Mouse (Mus musculus) MEL (cell line): Measurements from ENCODE around the gene Gatb. TPM values are rescaled to one million over a fixed set of nuclear protein-coding genes. Genes with fewer than 3 reads are reported as not detected.

Experiments used
- DNase-seq: peaks from one replicate; pipeline ENCODE4 v3.0.0; 2011; ENCODE audit warnings: low read depth, low spot score
- H3K27ac ChIP-seq: 2 replicates; pipeline ENCODE4 v1.5.1; 2012; ENCODE audit warnings: low read depth, mild to moderate bottlenecking, control low read depth, low read length, moderate library complexity; ENCODE audit not compliant: control insufficient read depth
- H3K27me3 ChIP-seq, 2 experiments: fragments of 150-350 bp in 1 of 2; sonication (generic) in 1 of 2; 2 replicates each; pipeline ENCODE4 v1.6.1; 2012; ENCODE audit warnings: low read length in 2 of 2, mild to moderate bottlenecking in 2 of 2, improper control_type of control experiment in 1 of 2, moderate library complexity in 1 of 2; ENCODE audit not compliant: insufficient read depth in 2 of 2, control insufficient read depth in 1 of 2
- H3K36me3 ChIP-seq, 2 experiments: 2 replicates each; pipeline ENCODE4 v1.6.1; 2012 to 2014; ENCODE audit warnings: low read length in 2 of 2, improper control_type of control experiment in 1 of 2, inconsistent platforms in 1 of 2, mild to moderate bottlenecking in 1 of 2; ENCODE audit not compliant: insufficient read depth in 2 of 2, control insufficient read depth in 1 of 2
- H3K4me1 ChIP-seq, 2 experiments: fragments of 150-350 bp in 1 of 2; sonication (generic) in 1 of 2; 2 replicates each; pipeline ENCODE4 v1.6.1; 2012; ENCODE audit warnings: low read length in 2 of 2, improper control_type of control experiment in 1 of 2, mild to moderate bottlenecking in 1 of 2; ENCODE audit not compliant: insufficient read depth in 2 of 2, control insufficient read depth in 1 of 2
- H3K4me3 ChIP-seq, 2 experiments: fragments of 150-350 bp in 1 of 2; sonication (generic) in 1 of 2; 2 replicates each; pipeline ENCODE4 v1.5.1; 2012; ENCODE audit warnings: low read depth in 2 of 2, low read length in 2 of 2, mild to moderate bottlenecking in 2 of 2, moderate library complexity in 2 of 2, control low read depth in 1 of 2, improper control_type of control experiment in 1 of 2; ENCODE audit not compliant: control insufficient read depth in 1 of 2, insufficient read depth in 1 of 2
- H3K79me2 ChIP-seq: 2 replicates; pipeline ENCODE4 v1.6.1; 2012; ENCODE audit warnings: mild to moderate bottlenecking, low read length, moderate library complexity; ENCODE audit not compliant: control insufficient read depth, poor library complexity, insufficient read depth
- H3K9ac ChIP-seq: 2 replicates; pipeline ENCODE4 v1.6.1; 2012; ENCODE audit warnings: low read depth, mild to moderate bottlenecking, control low read depth, low read length, moderate library complexity; ENCODE audit not compliant: control insufficient read depth, poor library complexity, severe bottlenecking
- H3K9me3 ChIP-seq: fragments of 150-350 bp; sonication (generic); replicated peaks from 2 replicates; pipeline ENCODE4 v1.6.1; 2012; ENCODE audit warnings: mild to moderate bottlenecking, low read length, improper control_type of control experiment, moderate library complexity; ENCODE audit not compliant: insufficient read depth
- BHLHE40 ChIP-seq: IDR thresholded peaks from 2 replicates; pipeline ENCODE4 v1.6.1; 2012; ENCODE audit warnings: low read depth, mild to moderate bottlenecking, inconsistent platforms, low read length, improper control_type of control experiment, borderline replicate concordance
- CHD2 ChIP-seq: IDR thresholded peaks from 2 replicates; pipeline ENCODE4 v1.6.1; 2011; ENCODE audit warnings: low read length, improper control_type of control experiment
- CTCF ChIP-seq, 3 experiments: IDR thresholded peaks in 2 of 3; conservative IDR thresholded peaks in 1 of 3; 2 replicates each; pipeline ENCODE4 v1.5.1; 2011 to 2012; ENCODE audit warnings: low read length in 3 of 3, low read depth in 2 of 3, mild to moderate bottlenecking in 2 of 3, improper control_type of control experiment in 1 of 3, inconsistent platforms in 1 of 3, mixed read lengths in 1 of 3, moderate library complexity in 1 of 3; ENCODE audit not compliant: control insufficient read depth in 1 of 3, insufficient read depth in 1 of 3, poor library complexity in 1 of 3, severe bottlenecking in 1 of 3
- E2F4 ChIP-seq: IDR thresholded peaks from 2 replicates; pipeline ENCODE4 v1.6.1; 2011; ENCODE audit warnings: low read depth, low read length, improper control_type of control experiment, borderline replicate concordance
- ELF1 ChIP-seq: IDR thresholded peaks from 2 replicates; pipeline ENCODE4 v1.6.1; 2014; ENCODE audit warnings: low read depth, mild to moderate bottlenecking, inconsistent platforms, low read length, improper control_type of control experiment, moderate library complexity
- EP300 ChIP-seq, 2 experiments: IDR thresholded peaks; 2 replicates each; pipeline ENCODE4 v1.6.1; 2011; ENCODE audit warnings: improper control_type of control experiment in 2 of 2, low read length in 2 of 2, low read depth in 1 of 2, mild to moderate bottlenecking in 1 of 2
- GATA1 ChIP-seq: IDR thresholded peaks from 2 replicates; pipeline ENCODE4 v1.6.1; 2011; ENCODE audit warnings: low read depth, low read length, improper control_type of control experiment
- HCFC1 ChIP-seq: IDR thresholded peaks from 2 replicates; pipeline ENCODE4 v1.6.1; 2012; ENCODE audit warnings: low read depth, mild to moderate bottlenecking, inconsistent platforms, low read length, improper control_type of control experiment, moderate library complexity
- KAT2A ChIP-seq: conservative IDR thresholded peaks from 2 replicates; pipeline ENCODE4 v1.6.1; 2012; ENCODE audit warnings: low read depth, low read length, improper control_type of control experiment, inconsistent platforms
- MAX ChIP-seq: IDR thresholded peaks from 2 replicates; pipeline ENCODE4 v1.6.1; 2011; ENCODE audit warnings: low read length, improper control_type of control experiment
- MAZ ChIP-seq: IDR thresholded peaks from 2 replicates; pipeline ENCODE4 v1.6.1; 2012; ENCODE audit warnings: low read depth, mild to moderate bottlenecking, inconsistent platforms, low read length, improper control_type of control experiment
- MEF2A ChIP-seq: IDR thresholded peaks from 2 replicates; pipeline ENCODE4 v1.6.1; 2014; ENCODE audit warnings: low read depth, mild to moderate bottlenecking, inconsistent platforms, low read length, improper control_type of control experiment; ENCODE audit not compliant: poor library complexity, insufficient replicate concordance, severe bottlenecking; ENCODE audit errors: extremely low read depth
- MYB ChIP-seq: IDR thresholded peaks from 2 replicates; pipeline ENCODE4 v1.6.1; 2011; ENCODE audit warnings: mild to moderate bottlenecking, low read depth, low read length, improper control_type of control experiment
- MYC ChIP-seq: IDR thresholded peaks from 2 replicates; pipeline ENCODE4 v1.6.1; 2011; ENCODE audit warnings: low read depth, mild to moderate bottlenecking, low read length, improper control_type of control experiment, moderate library complexity
- NRF1 ChIP-seq: IDR thresholded peaks from 2 replicates; pipeline ENCODE4 v1.6.1; 2014; ENCODE audit warnings: low read depth, mild to moderate bottlenecking, inconsistent platforms, low read length, improper control_type of control experiment, moderate library complexity; ENCODE audit not compliant: poor library complexity, insufficient read depth, severe bottlenecking
- POLR2A ChIP-seq, 2 experiments: IDR thresholded peaks; 2 replicates each; pipeline ENCODE4 v1.6.1; 2011 to 2012; ENCODE audit warnings: low read length in 2 of 2, mild to moderate bottlenecking in 2 of 2, control low read depth in 1 of 2, improper control_type of control experiment in 1 of 2, low read depth in 1 of 2, moderate library complexity in 1 of 2; ENCODE audit not compliant: control insufficient read depth in 1 of 2, insufficient read depth in 1 of 2, poor library complexity in 1 of 2
- POLR2AphosphoS2 ChIP-seq: IDR thresholded peaks from 2 replicates; pipeline ENCODE4 v1.6.1; 2011; ENCODE audit warnings: low read length, improper control_type of control experiment
- POLR2AphosphoS5 ChIP-seq: IDR thresholded peaks from 2 replicates; pipeline ENCODE4 v1.6.1; 2012; ENCODE audit warnings: low read depth, borderline replicate concordance, mild to moderate bottlenecking, inconsistent platforms, low read length, moderate library complexity, mixed read lengths
- RAD21 ChIP-seq: IDR thresholded peaks from 2 replicates; pipeline ENCODE4 v1.6.1; 2011; ENCODE audit warnings: mild to moderate bottlenecking, low read depth, low read length, improper control_type of control experiment
- RCOR1 ChIP-seq: IDR thresholded peaks from 2 replicates; pipeline ENCODE4 v1.6.1; 2012; ENCODE audit warnings: low read depth, mild to moderate bottlenecking, inconsistent platforms, low read length, improper control_type of control experiment
- SIN3A ChIP-seq: IDR thresholded peaks from 2 replicates; pipeline ENCODE4 v1.6.1; 2012; ENCODE audit warnings: low read length, improper control_type of control experiment, inconsistent platforms
- SMC3 ChIP-seq: IDR thresholded peaks from 2 replicates; pipeline ENCODE4 v1.6.1; 2011; ENCODE audit warnings: low read depth, low read length, improper control_type of control experiment
- TAL1 ChIP-seq: IDR thresholded peaks from 2 replicates; pipeline ENCODE4 v1.6.1; 2012; ENCODE audit warnings: mild to moderate bottlenecking, inconsistent platforms, low read length, moderate library complexity, mixed read lengths
- TBP ChIP-seq: IDR thresholded peaks from 2 replicates; pipeline ENCODE4 v1.8.0; 2011; ENCODE audit warnings: low read depth, low read length, improper control_type of control experiment
- TCF12 ChIP-seq: IDR thresholded peaks from 2 replicates; pipeline ENCODE4 v1.6.1; 2014; ENCODE audit warnings: low read depth, mild to moderate bottlenecking, inconsistent platforms, low read length, improper control_type of control experiment, moderate library complexity
- UBTF ChIP-seq: IDR thresholded peaks from 2 replicates; pipeline ENCODE4 v1.6.1; 2012; ENCODE audit warnings: low read depth, mild to moderate bottlenecking, inconsistent platforms, low read length, improper control_type of control experiment, moderate library complexity, borderline replicate concordance; ENCODE audit not compliant: insufficient read depth
- USF1 ChIP-seq: IDR thresholded peaks from 2 replicates; pipeline ENCODE4 v1.6.1; 2014; ENCODE audit warnings: low read depth, mild to moderate bottlenecking, inconsistent platforms, low read length, improper control_type of control experiment, moderate library complexity
- USF2 ChIP-seq, 2 experiments: IDR thresholded peaks; 2 replicates each; pipeline ENCODE4 v1.6.1; 2011 to 2012; ENCODE audit warnings: improper control_type of control experiment in 2 of 2, low read length in 2 of 2, borderline replicate concordance in 1 of 2, inconsistent platforms in 1 of 2, low read depth in 1 of 2, mild to moderate bottlenecking in 1 of 2; ENCODE audit not compliant: insufficient read depth in 1 of 2
- ZKSCAN1 ChIP-seq: IDR thresholded peaks from 2 replicates; pipeline ENCODE4 v1.6.1; 2012; ENCODE audit warnings: low read depth, mild to moderate bottlenecking, inconsistent platforms, low read length, improper control_type of control experiment, moderate library complexity
- ZMIZ1 ChIP-seq: IDR thresholded peaks from 2 replicates; pipeline ENCODE4 v1.6.1; 2012; ENCODE audit warnings: low read depth, mild to moderate bottlenecking, inconsistent platforms, low read length, improper control_type of control experiment, moderate library complexity
- polyA plus RNA-seq, 2 experiments: library from polyadenylated mRNA; stranded (reverse) in 1 of 2; unstranded in 1 of 2; fragments of >175 nt in 1 of 2; fragments of >200 nt in 1 of 2; gene quantifications; 2 replicates each; pipeline versions ENCODE4 v1.2.1 to v1.2.4; 2012; ENCODE audit warnings: low replicate concordance in 2 of 2, low read depth in 1 of 2; ENCODE audit not compliant: insufficient read length in 2 of 2, insufficient read depth in 1 of 2, missing spikeins in 1 of 2
- total RNA-seq: library from RNA; depleted of rRNA; stranded (reverse); fragments of 300-350 nt; gene quantifications from 2 replicates; pipeline ENCODE4 v1.2.3, GENCODE M21; 2012

Gene Gatb
- total and polyA plus RNA-seq, 3 experiments, result 9.1 to 16.8 TPM; not detected in 1

GRCm38 (mm10) chr3:85677952-85678351, 104.0 kb downstream of the Gatb start:
- Histone ChIP-seq H3K27ac (no peak overlapping the region), H3K9ac (no peak overlapping the region), H3K79me2 (no peaks in the 10 kb centered on the region), H3K27me3 (peaks cover 0 to 2% of the 10 kb centered on the region in 2 experiments; a peak in 1 of 4 replicates), H3K9me3 (no peaks in the 10 kb centered on the region), H3K4me1 (no peaks in the 10 kb centered on the region), H3K36me3 (no peaks in the 10 kb centered on the region), H3K4me3 (no peak overlapping the region)
- no peak for DNase-seq
- TF ChIP-seq CTCF (IDR thresholded peaks at IDR 0.05 in 2 of 3, conservative IDR thresholded peaks at IDR 0.05 in 1 of 3; ENCODE audit: control insufficient read depth in 1 of 3, insufficient read depth in 1 of 3, low read depth in 2 of 3, low read length in 3 of 3, poor library complexity in 1 of 3, severe bottlenecking in 1 of 3) (no peak), EP300 (IDR thresholded peaks at IDR 0.05; ENCODE audit: low read depth in 1 of 2, low read length in 2 of 2) (no peak), POLR2AphosphoS5 (no peak), RAD21 (no peak), ELF1 (no peak), KAT2A (no peak), USF1 (no peak), POLR2A (IDR thresholded peaks at IDR 0.05; ENCODE audit: control insufficient read depth in 1 of 2, insufficient read depth in 1 of 2, low read depth in 1 of 2, low read length in 2 of 2, poor library complexity in 1 of 2) (no peak), BHLHE40 (no peak), SIN3A (no peak), MEF2A (no peak), MAX (no peak), TCF12 (no peak), RCOR1 (no peak), UBTF (no peak), POLR2AphosphoS2 (no peak), ZMIZ1 (no peak), MYB (no peak), TAL1 (no peak), GATA1 (no peak)

DNA sequence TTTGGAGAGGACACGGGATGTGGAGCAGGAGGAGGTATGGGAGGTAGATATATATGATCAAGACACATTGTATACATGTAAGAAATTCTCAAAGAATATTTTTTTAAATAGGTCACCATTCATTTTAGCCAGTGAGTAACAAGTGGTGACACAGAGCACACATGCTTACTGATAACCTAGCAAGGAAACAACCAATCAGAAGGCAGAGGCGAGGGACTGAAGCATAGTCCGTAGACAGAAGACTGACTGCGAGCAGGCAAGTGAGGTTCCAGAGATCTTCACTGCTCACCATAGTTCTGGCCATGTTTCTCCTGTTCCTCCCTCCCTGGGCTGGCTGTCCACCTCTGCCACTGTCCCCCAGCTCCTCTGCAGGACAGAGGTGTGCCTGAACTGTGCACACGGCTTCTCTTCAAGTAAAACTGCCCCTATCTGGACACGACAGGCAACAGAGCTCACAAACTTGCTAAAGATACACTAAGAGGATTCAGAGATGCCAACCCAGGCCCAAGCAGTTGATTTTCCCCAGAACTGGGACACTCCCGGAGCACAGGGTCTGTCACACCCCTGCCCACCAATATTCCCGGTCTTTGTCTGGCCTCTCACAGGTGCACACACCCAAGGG, 105.5 kb downstream of the Gatb start:
- Histone ChIP-seq H3K79me2 (no peaks in the 10 kb centered on the region), H3K36me3 (no peaks in the 10 kb centered on the region), H3K9ac (no peak overlapping the region), H3K4me3 (no peak overlapping the region), H3K4me1 (no peaks in the 10 kb centered on the region), H3K9me3 (no peaks in the 10 kb centered on the region), H3K27ac (no peak overlapping the region), H3K27me3 (peaks cover 0 to 2% of the 10 kb centered on the region in 2 experiments; a peak in 2 of 4 replicates)
- DNase-seq, result peak; percentile 18
- TF ChIP-seq CHD2 (no peak), HCFC1 (no peak), TBP (no peak), POLR2AphosphoS5 (no peak), NRF1 (no peak), POLR2AphosphoS2 (no peak), RAD21 (no peak), MAZ (no peak), CTCF (IDR thresholded peaks at IDR 0.05 in 2 of 3, conservative IDR thresholded peaks at IDR 0.05 in 1 of 3; ENCODE audit: control insufficient read depth in 1 of 3, insufficient read depth in 1 of 3, low read depth in 2 of 3, low read length in 3 of 3, poor library complexity in 1 of 3, severe bottlenecking in 1 of 3) (no peak), USF2 (IDR thresholded peaks at IDR 0.05; ENCODE audit: borderline replicate concordance in 1 of 2, insufficient read depth in 1 of 2, low read depth in 1 of 2, low read length in 2 of 2) (no peak), USF1 (no peak), SIN3A (no peak), ZMIZ1 (no peak), BHLHE40 (no peak), ZKSCAN1 (no peak), E2F4 (no peak), SMC3 (no peak), ELF1 (no peak), MYC (no peak)
